Mouse (Mus musculus) midbrain, postnatal 0 days (tissue): ENCODE data around the gene Olfml3. TPM values are rescaled to one million over a fixed set of nuclear protein-coding genes. Genes with fewer than 3 reads are reported as not detected.
A peak's percentile ranks its signal among the peaks of the same experiment; 100 is the strongest.

Source experiments
- ATAC-seq: fragments of 200-750 bp; cut with Nextera tagmentation; 2 replicates; pipeline ENCODE4 v1.8.0; 2017; ENCODE audit warnings: moderate number of reproducible peaks, mild to moderate bottlenecking, moderate TSS enrichment, moderate library complexity; ENCODE audit not compliant: low FRiP score
- DNase-seq: peaks from one replicate; pipeline ENCODE4 v3.0.0-alpha.2; 2015; ENCODE audit warnings: low spot score
- H3K27ac ChIP-seq: fragments of 300-500 bp; sonication (generic); 2 replicates; pipeline ENCODE4 v1.5.1; 2014; ENCODE audit warnings: low read depth, mild to moderate bottlenecking, low read length, mixed read lengths
- H3K27me3 ChIP-seq: fragments of 300-500 bp; sonication (generic); 2 replicates; pipeline ENCODE4 v1.6.1; 2014; ENCODE audit warnings: low read length, control low read depth, mixed read lengths; ENCODE audit not compliant: insufficient read depth
- H3K36me3 ChIP-seq: fragments of 300-500 bp; sonication (generic); 2 replicates; pipeline ENCODE4 v1.6.1; 2014; ENCODE audit warnings: low read length, control low read depth, mixed read lengths; ENCODE audit not compliant: insufficient read depth
- H3K4me1 ChIP-seq: fragments of 300-500 bp; sonication (generic); 2 replicates; pipeline ENCODE4 v1.6.1; 2014; ENCODE audit warnings: mild to moderate bottlenecking, control low read depth, antibody characterized with exemption, low read length, mixed read lengths; ENCODE audit not compliant: insufficient read depth
- H3K4me2 ChIP-seq: fragments of 300-500 bp; sonication (generic); 2 replicates; pipeline ENCODE4 v1.6.1; 2014; ENCODE audit warnings: low read depth, mild to moderate bottlenecking, low read length, mixed read lengths; ENCODE audit not compliant: poor library complexity, severe bottlenecking
- H3K4me3 ChIP-seq: fragments of 300-500 bp; sonication (generic); 2 replicates; pipeline ENCODE4 v1.5.1; 2014; ENCODE audit warnings: low read depth, mild to moderate bottlenecking, low read length, moderate library complexity
- H3K9ac ChIP-seq: fragments of 300-500 bp; sonication (generic); replicated peaks from 2 replicates; pipeline ENCODE4 v1.6.1; 2014; ENCODE audit warnings: mild to moderate bottlenecking, low read length, moderate library complexity, mixed read lengths; ENCODE audit not compliant: poor library complexity, severe bottlenecking
- H3K9me3 ChIP-seq: fragments of 300-500 bp; sonication (generic); 2 replicates; pipeline ENCODE4 v1.6.1; 2016; ENCODE audit warnings: low read length, control low read depth
- CTCF ChIP-seq: IDR thresholded peaks from 2 replicates; pipeline ENCODE4 v1.5.1; 2016; ENCODE audit warnings: antibody characterized with exemption, mild to moderate bottlenecking
- WGBS: fragments of 180-500 bp; shearing (Covaris S2); extraction: QIAGEN DNeasy Blood & Tissue Kit; methylation state at CpG from one replicate; pipeline ENCODE4 v1.1.7; 2014; 5-methylcytosine and 5-hydroxymethylcytosine counted together
- polyA plus RNA-seq: library from polyadenylated mRNA; unstranded; fragments of >200 nt; fragmentation: Nextera tagmentation; extraction: Ambion mirVana; gene quantifications from 2 replicates; pipeline ENCODE4 v1.2.1, GENCODE M21; 2015
- total RNA-seq: library from RNA; depleted of rRNA; stranded (reverse); fragments of >200 nt; gene quantifications from 2 replicates; pipeline ENCODE4 v1.2.3, GENCODE M21; 2014

The Olfml3 gene
- total and polyA plus RNA-seq, 2 experiments from 2014 or later = 7.0 to 7.5 TPM

DNA sequence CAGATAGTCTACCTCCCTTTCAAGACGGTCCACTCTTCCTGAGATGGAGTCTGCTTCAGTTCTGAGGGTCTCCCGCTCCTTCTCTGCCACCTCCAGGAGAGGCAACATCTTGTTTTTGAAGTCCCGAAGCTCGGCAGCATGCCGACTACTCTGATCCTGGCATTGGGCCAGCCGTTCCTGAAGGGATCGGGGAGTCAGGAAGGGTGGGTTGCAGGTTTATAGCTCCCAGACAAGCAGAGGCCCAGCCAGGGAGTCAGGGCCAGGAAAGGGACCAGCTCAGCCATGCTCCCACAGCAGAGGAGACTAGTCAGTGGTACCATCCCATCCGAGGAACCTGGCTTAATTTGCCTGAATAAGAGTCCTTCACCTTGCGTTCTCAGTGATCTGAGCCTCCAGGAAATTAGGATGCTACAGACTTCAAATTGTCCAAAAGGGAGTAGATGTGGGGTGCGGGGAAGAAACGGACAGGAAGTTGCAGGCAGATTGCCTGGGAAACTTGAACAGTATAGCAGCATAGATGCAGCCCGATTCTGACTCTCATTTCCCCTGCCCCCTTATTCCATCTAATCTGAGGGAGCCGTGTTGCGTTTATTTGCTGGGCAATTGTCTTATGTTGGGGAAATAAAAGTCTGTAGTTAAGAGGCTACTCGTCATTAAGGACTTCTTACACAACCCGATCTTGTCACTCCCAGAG lies 593 bp downstream of the Olfml3 start:
- no peak for DNase-seq
- 0 out of 2 replicates have a peak overlapping the region, but pooled peaks have one; percentile 5 for H3K4me3 ChIP-seq

DNA sequence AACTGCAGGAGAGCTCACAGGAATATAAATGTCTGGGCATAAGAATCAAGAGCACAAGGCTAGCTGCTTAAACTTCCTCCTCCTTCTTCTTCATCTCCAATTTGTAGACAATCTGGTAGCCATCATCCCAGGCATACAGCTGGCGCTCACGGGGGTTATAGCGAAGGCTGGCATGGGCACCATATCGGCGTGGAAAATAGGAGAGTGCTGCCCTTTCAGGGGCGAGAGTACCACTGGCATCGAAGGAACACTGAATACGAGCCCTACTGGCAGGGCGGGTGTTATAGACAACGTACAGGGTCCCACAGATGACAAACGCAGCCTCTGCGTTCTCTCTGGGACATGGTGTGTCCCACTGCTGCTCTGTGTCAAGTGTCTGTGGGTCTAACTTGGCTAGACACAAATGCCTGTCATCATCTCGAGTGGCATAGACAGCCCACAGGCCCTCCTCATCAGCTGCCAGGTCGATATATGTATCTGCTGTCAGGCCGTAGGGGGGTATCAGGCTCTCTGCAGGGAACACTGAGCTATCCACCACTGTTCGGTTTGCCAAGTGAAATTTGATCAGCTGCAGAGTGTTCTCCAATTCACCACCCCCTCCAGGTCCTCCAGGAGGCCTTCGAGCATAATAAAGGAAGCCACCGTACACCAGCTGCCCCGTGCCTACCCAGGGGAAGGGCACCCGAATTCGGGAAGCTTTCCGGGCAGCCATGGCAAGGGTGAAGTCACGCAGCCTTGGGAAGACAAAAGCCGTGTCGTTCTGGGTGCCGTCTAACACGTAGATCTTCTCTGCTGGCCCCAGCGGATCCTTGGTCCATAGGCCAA lies 1.8 kb downstream of the Olfml3 start:
- no peaks in the 10 kb centered on the region; the same call in 1 of the 2 replicates for H3K36me3 ChIP-seq
- H3K4me2 ChIP-seq = no peak overlapping the region
- H3K9me3 ChIP-seq = no peaks in the 10 kb centered on the region
- no peak for DNase-seq
- no peaks in the 10 kb centered on the region for H3K27me3 ChIP-seq
- no peak for ATAC-seq
- H3K9ac ChIP-seq = no peak overlapping the region
- WGBS = 82% methylated on average over 28 of the region's 28 CpGs
- no peak overlapping the region for H3K27ac ChIP-seq
- peaks cover 16% of the 10 kb centered on the region; the same call in 1 of the 2 replicates for H3K4me1 ChIP-seq
- no peak for TF ChIP-seq CTCF
- H3K4me3 ChIP-seq = no peak overlapping the region

More for the DNA sequence above, 593 bp downstream of the Olfml3 start:
- H3K27ac ChIP-seq = peak overlapping the region; percentile 59; the same call in 1 of the 2 replicates
- H3K9ac ChIP-seq = 0 out of 2 replicates have a peak overlapping the region, but pooled peaks have one; percentile 13
- 50% methylated on average over 16 of the region's 16 CpGs for WGBS
- H3K4me2 ChIP-seq = no peak overlapping the region; the same call in 1 of the 2 replicates
- ATAC-seq = no peak
- TF ChIP-seq CTCF = no peak
- no peaks in the 10 kb centered on the region for H3K27me3 ChIP-seq
- H3K36me3 ChIP-seq = peaks cover 5% of the 10 kb centered on the region
- H3K9me3 ChIP-seq = no peaks in the 10 kb centered on the region
- H3K4me1 ChIP-seq = peaks cover 16% of the 10 kb centered on the region; the same call in 1 of the 2 replicates

DNA sequence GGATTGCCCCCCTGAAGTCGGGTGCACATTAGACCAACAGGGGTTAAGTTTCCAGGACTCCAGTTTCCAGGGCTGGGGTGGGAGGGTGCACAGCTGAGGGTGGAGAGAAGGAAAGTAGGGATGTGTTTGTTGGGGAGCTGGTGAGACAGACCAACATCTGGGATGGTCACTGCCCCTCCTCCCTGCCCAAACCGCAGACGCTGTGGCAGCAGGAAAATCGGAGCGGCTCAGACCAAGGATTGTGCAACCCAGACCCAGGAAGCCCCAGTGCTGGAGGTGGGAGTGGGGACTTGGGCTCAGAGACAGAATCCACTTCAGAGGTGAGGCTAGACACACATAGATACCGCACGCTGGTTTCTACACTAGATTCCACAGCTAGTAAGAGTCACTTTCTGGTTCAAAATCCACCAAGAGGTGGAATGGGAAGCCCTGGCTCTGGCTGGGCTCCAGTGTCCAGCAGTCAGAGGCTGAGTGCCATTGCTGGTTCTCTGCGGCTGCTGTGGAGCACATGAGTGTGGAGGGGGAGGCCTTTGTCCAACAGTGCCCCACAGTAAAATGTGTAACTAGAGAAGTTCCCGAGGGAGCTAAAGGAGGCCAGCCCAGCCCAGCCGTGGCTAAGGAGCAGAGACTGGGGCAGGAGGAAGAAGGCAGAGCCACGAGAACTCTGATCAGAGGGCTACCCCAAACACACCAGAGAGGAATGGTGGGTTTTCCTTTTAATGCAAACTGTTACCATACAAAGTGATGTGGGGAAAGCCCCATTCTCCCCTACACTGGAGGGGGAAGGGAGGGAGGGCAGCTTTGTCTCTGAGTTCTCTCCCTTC lies 2.9 kb downstream of the Olfml3 start:
- ATAC-seq = no peak
- Histone ChIP-seq H3K36me3 (no peaks in the 10 kb centered on the region; the same call in 1 of the 2 replicates), H3K27me3 (no peaks in the 10 kb centered on the region), H3K9ac (peak overlapping the region; percentile 48; the same call in 1 of the 2 replicates), H3K4me2 (peak overlapping the region; percentile 40), H3K4me3 (no peak overlapping the region), H3K9me3 (no peaks in the 10 kb centered on the region), H3K27ac (no peak overlapping the region), H3K4me1 (peaks cover 16% of the 10 kb centered on the region; the same call in 1 of the 2 replicates)
- TF ChIP-seq CTCF = no peak
- 20% methylated on average over 11 of the region's 11 CpGs for WGBS
- peak; percentile 47 for DNase-seq

DNA sequence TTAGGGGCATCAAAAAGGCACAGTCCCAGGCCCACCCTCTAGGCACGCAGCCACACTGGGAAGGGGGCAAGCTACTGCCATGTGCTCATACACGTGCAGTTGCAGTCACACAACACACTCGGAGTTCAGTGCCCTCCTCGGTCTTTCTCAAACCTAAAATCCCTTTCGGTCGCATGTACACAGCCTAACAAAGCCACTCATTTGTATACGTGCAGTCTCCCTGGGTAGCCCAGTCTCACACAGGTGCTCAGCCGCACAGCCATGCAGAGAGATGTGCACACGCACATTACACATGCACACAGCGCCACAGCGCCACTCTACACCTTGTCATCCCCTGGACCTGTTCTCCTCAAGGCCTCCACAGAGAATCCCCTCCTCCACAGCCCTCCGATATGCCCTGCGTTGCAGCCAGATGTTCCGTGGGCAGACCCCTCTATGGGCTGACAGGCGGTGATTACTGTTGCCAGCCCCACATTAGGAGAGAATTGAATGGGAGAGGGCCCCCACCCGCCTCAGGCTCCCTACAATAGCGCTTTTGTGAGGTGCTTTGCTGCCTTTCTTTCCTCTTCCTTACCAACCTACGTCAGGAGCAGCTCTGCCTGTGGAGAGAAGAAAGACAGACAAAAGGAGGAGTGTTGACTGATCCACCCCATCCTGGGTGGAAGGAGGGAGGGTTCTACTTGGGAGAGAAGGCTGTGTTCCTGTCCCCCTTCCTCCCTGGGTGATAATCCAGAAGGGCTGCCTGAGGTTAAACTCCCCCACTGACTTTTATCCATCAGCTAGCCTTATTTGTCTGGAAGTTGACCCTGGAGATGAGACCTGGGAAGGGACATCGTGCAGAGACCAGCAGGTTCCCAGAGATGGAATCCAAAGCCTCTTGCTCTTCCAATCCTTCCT lies 3.8 kb downstream of the Olfml3 start:
- TF ChIP-seq CTCF = peak; percentile 61
- peak overlapping the region; percentile 40 for H3K4me2 ChIP-seq
- H3K9me3 ChIP-seq = no peaks in the 10 kb centered on the region
- H3K4me3 ChIP-seq = no peak overlapping the region
- DNase-seq (peak; percentile 75), ATAC-seq (peak; percentile 78)
- 8% methylated on average over 19 of the region's 19 CpGs for WGBS
- peaks cover 16% of the 10 kb centered on the region; the same call in 1 of the 2 replicates for H3K4me1 ChIP-seq
- H3K36me3 ChIP-seq = no peaks in the 10 kb centered on the region; the same call in 1 of the 2 replicates
- peak overlapping the region; percentile 48 for H3K9ac ChIP-seq
- no peaks in the 10 kb centered on the region for H3K27me3 ChIP-seq
- H3K27ac ChIP-seq = peak overlapping the region; percentile 38; the same call in 1 of the 2 replicates

DNA sequence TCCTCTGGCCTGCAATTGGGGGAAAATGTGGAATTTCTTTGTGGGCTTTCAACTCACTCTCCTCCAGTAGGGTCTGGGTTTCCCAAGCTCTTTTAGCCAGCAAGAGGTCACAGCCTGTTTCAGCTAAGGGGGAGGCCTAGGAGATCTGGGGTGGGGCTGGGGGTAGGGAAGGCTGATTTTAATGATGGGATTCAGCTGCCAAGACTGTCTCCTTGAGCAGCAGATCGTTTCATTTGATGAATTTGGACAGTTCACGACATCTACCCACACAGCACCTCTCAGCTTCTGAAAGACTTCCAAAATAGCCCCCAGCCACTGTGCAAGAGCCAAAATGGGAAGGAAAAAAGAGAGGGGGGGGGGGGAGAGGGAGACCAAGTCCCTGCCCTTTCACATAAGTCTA lies 4.6 kb downstream of the Olfml3 start:
- no peaks in the 10 kb centered on the region; the same call in 1 of the 2 replicates for H3K36me3 ChIP-seq
- no peak overlapping the region for H3K9ac ChIP-seq
- H3K4me2 ChIP-seq = no peak overlapping the region
- no peaks in the 10 kb centered on the region for H3K9me3 ChIP-seq
- 25% methylated on average over 2 of the region's 2 CpGs for WGBS
- ATAC-seq = no peak
- H3K27me3 ChIP-seq = no peaks in the 10 kb centered on the region
- TF ChIP-seq CTCF = no peak
- DNase-seq = no peak
- no peak overlapping the region for H3K27ac ChIP-seq
- peaks cover 16% of the 10 kb centered on the region; the same call in 1 of the 2 replicates for H3K4me1 ChIP-seq
- no peak overlapping the region for H3K4me3 ChIP-seq
